Mouse (Mus musculus): ENCODE measurements around the gene Matn3. TPM values are rescaled to one million over a fixed set of nuclear protein-coding genes. Genes with fewer than 3 reads are reported as not detected.

The Matn3 gene
- polyA plus RNA-seq, 1 experiment from 2014 or later = 0.18 TPM

DNA sequence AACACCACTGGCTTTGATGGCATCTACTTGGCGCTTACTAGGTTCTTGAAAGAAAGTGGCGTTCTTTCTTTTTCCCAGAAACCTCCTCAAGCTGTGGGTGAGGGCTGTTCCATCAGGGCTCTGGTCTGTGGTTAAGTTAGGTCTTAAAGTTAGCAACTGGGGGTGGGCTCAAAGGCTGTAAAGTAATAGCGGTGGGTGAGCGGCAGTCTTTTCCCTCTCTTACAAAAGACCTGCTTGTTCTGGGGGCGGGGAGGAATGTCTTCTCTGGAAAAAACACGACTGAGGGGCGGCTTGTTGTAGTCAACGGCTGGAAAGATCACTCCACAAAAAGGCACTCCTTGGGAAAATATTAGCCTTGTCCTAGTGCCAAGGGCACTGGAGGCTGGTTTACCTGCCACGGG, 6.4 kb downstream of the Matn3 start:
- Histone ChIP-seq H3K4me3 (ENCODE audit: low read depth, low read length) (no peak overlapping the region), H3K36me3 (ENCODE audit: control insufficient read depth, insufficient read depth, low read length) (no peaks in the 10 kb centered on the region), H3K27ac (replicated peaks) (no peak overlapping the region), H3K9ac (ENCODE audit: low read length) (no peak overlapping the region), H3K4me1 (replicated peaks; ENCODE audit: control insufficient read depth, insufficient read depth) (no peaks in the 10 kb centered on the region), H3K4me2 (replicated peaks; ENCODE audit: low read depth) (no peak overlapping the region), H3K9me3 (ENCODE audit: control insufficient read depth, low read length) (no peaks in the 10 kb centered on the region), H3K27me3 (ENCODE audit: control insufficient read depth, insufficient read depth, low read length) (no peaks in the 10 kb centered on the region)
- peak; percentile 68 for ATAC-seq (ENCODE audit: low FRiP score, low TSS enrichment)
- DNase-seq (ENCODE audit: low spot score) = peak; percentile 69
- TF ChIP-seq CTCF (IDR thresholded peaks at IDR 0.05; ENCODE audit: low read depth) (no peak), EP300 (optimal IDR thresholded peaks at IDR 0.05) (no peak)
- 51% methylated on average over 9 of the region's 9 CpGs for WGBS

DNA sequence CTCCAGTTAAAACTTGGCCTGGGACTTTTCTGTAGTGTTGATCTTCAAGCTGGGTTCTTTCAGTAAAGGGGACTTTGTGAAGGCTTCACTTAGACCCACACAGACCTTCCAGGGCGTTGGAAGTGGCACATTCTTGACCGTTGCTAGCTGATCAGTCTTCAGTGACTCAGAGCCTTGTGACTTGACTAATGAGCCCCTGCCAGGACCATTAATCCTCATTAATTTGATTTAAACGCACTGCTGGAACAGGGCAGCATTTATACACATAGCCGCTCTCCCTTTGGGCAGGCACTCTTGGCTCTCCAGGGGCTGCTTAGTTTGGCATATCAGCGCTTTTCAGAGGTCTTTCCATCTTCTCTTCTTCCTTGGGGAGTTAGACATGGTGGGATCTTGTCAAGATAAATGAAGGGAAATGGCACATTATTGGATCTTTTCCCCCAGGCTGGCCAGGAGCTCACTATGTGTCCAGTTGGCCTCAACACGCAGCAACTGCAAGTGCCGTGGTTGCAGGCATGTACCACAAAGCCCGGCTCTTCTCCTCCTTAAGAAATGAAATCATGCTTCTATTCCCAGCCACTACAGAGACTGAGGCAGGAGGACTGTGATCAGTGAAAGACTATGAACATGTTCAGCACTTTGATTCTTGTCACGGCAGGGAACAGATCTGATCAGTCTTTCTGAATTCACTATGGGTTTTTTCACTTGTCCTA, 14.0 kb downstream of the Matn3 start:
- Histone ChIP-seq H3K36me3 (ENCODE audit: control insufficient read depth, insufficient read depth, low read length) (no peaks in the 10 kb centered on the region), H3K4me2 (replicated peaks; ENCODE audit: low read depth) (no peak overlapping the region), H3K9ac (ENCODE audit: low read length) (no peak overlapping the region), H3K27me3 (ENCODE audit: control insufficient read depth, insufficient read depth, low read length) (no peaks in the 10 kb centered on the region), H3K9me3 (ENCODE audit: control insufficient read depth, low read length) (no peaks in the 10 kb centered on the region), H3K27ac (replicated peaks) (no peak overlapping the region), H3K4me1 (replicated peaks; ENCODE audit: control insufficient read depth, insufficient read depth) (no peaks in the 10 kb centered on the region), H3K4me3 (ENCODE audit: low read depth, low read length) (no peak overlapping the region)
- DNase-seq (ENCODE audit: low spot score) = no peak
- WGBS = 52% methylated on average over 9 of the region's 9 CpGs
- ATAC-seq (ENCODE audit: low FRiP score, low TSS enrichment) = no peak; the same call in 1 of the 2 replicates
- TF ChIP-seq EP300 (optimal IDR thresholded peaks at IDR 0.05) = no peak
- no peak for TF ChIP-seq CTCF (IDR thresholded peaks at IDR 0.05; ENCODE audit: low read depth)

- WGBS = 10% methylated on average over 9 of the region's 9 CpGs
- Histone ChIP-seq H3K9ac (ENCODE audit: low read length) (no peak overlapping the region), H3K4me2 (replicated peaks; ENCODE audit: low read depth) (no peak overlapping the region), H3K9me3 (ENCODE audit: control insufficient read depth, low read length) (no peaks in the 10 kb centered on the region), H3K4me3 (ENCODE audit: low read depth, low read length) (no peak overlapping the region), H3K36me3 (ENCODE audit: control insufficient read depth, insufficient read depth, low read length) (no peaks in the 10 kb centered on the region), H3K27ac (replicated peaks) (no peak overlapping the region), H3K27me3 (ENCODE audit: control insufficient read depth, insufficient read depth, low read length) (no peaks in the 10 kb centered on the region), H3K4me1 (replicated peaks; ENCODE audit: control insufficient read depth, insufficient read depth) (no peaks in the 10 kb centered on the region)
- DNase-seq (ENCODE audit: low spot score) (no peak), ATAC-seq (ENCODE audit: low FRiP score, low TSS enrichment) (peak; percentile 57)
- TF ChIP-seq CTCF (IDR thresholded peaks at IDR 0.05; ENCODE audit: low read depth) = no peak
- TF ChIP-seq EP300 (optimal IDR thresholded peaks at IDR 0.05) = no peak
These were observed 22.1 kb downstream of the Matn3 start for GRCm38 (mm10) chr12:8969828-8970227.

- peak within 1 kb of the TSS; percentile 81 for H3K4me2 ChIP-seq (replicated peaks; ENCODE audit: low read depth)
- H3K9me3 ChIP-seq (ENCODE audit: control insufficient read depth, low read length) = no peaks in the 10 kb centered on the region
- peak within 1 kb of the TSS; percentile 40; the same call in 1 of the 2 replicates for H3K27ac ChIP-seq (replicated peaks)
- peak; percentile 93 for ATAC-seq (ENCODE audit: low FRiP score, low TSS enrichment)
- WGBS = 1% methylated on average over 45 of the region's 45 CpGs
- H3K36me3 ChIP-seq (ENCODE audit: control insufficient read depth, insufficient read depth, low read length) = no peaks in the 10 kb centered on the region
- H3K4me3 ChIP-seq (ENCODE audit: low read depth, low read length) = peak within 1 kb of the TSS; percentile 71
- TF ChIP-seq EP300 (optimal IDR thresholded peaks at IDR 0.05) (no peak), CTCF (IDR thresholded peaks at IDR 0.05; ENCODE audit: low read depth) (no peak)
- H3K4me1 ChIP-seq (replicated peaks; ENCODE audit: control insufficient read depth, insufficient read depth) = no peaks in the 10 kb centered on the region
- no peaks in the 10 kb centered on the region for H3K27me3 ChIP-seq (ENCODE audit: control insufficient read depth, insufficient read depth, low read length)
- peak within 1 kb of the TSS; percentile 67 for H3K9ac ChIP-seq (ENCODE audit: low read length)
- peak; percentile 90 for DNase-seq (ENCODE audit: low spot score)
These were observed 26.2 kb downstream of the Matn3 start, which contains the start of gene Wdr35 for GRCm38 (mm10) chr12:8973820-8974465. Gene Wdr35, plus strand, starts transcription at chr12:8973892.

DNA sequence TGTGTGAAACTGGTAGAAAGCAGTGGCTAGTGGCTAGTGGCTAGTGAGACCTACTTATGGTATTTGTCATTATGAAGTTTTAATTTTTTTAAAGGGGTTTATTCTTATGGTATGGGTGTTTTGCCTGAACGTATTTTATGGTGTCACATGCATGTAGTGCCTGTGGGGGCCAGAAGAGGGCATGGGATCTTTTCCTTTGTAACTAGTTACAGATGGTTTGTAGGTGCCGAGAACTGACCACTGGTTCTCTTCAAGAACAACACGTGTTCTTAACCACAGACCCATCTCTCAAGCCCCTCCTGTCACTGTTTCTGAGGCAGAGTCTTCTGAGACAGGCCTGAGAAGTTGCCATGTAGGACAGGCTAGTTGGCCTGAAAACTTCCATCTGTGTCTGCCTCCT, 27.3 kb downstream of the Matn3 start:
- Histone ChIP-seq H3K27ac (replicated peaks) (no peak overlapping the region), H3K9me3 (ENCODE audit: control insufficient read depth, low read length) (no peaks in the 10 kb centered on the region), H3K27me3 (ENCODE audit: control insufficient read depth, insufficient read depth, low read length) (no peaks in the 10 kb centered on the region), H3K4me3 (ENCODE audit: low read depth, low read length) (no peak overlapping the region), H3K4me2 (replicated peaks; ENCODE audit: low read depth) (no peak overlapping the region), H3K9ac (ENCODE audit: low read length) (no peak overlapping the region), H3K4me1 (replicated peaks; ENCODE audit: control insufficient read depth, insufficient read depth) (no peaks in the 10 kb centered on the region), H3K36me3 (ENCODE audit: control insufficient read depth, insufficient read depth, low read length) (no peaks in the 10 kb centered on the region)
- ATAC-seq (ENCODE audit: low FRiP score, low TSS enrichment) (no peak), DNase-seq (ENCODE audit: low spot score) (no peak)
- WGBS = 91% methylated on average over 3 of the region's 3 CpGs
- TF ChIP-seq EP300 (optimal IDR thresholded peaks at IDR 0.05) (no peak), CTCF (IDR thresholded peaks at IDR 0.05; ENCODE audit: low read depth) (peak; percentile 14; the same call in 1 of the 2 replicates)

GRCm38 (mm10) chr12:8993231-8993630, 45.5 kb downstream of the Matn3 start:
- no peak overlapping the region for H3K4me2 ChIP-seq (replicated peaks; ENCODE audit: low read depth)
- H3K4me1 ChIP-seq (replicated peaks; ENCODE audit: control insufficient read depth, insufficient read depth) = no peaks in the 10 kb centered on the region
- WGBS = 66% methylated on average over 8 of the region's 8 CpGs
- 0 out of 2 replicates have a peak, but pooled peaks cover 4% of the 10 kb centered on the region for H3K36me3 ChIP-seq (ENCODE audit: control insufficient read depth, insufficient read depth, low read length)
- ATAC-seq (ENCODE audit: low FRiP score, low TSS enrichment) (no peak), DNase-seq (ENCODE audit: low spot score) (no peak)
- H3K27me3 ChIP-seq (ENCODE audit: control insufficient read depth, insufficient read depth, low read length) = no peaks in the 10 kb centered on the region
- no peak overlapping the region for H3K4me3 ChIP-seq (ENCODE audit: low read depth, low read length)
- TF ChIP-seq EP300 (optimal IDR thresholded peaks at IDR 0.05) = no peak
- TF ChIP-seq CTCF (IDR thresholded peaks at IDR 0.05; ENCODE audit: low read depth) = no peak
- no peaks in the 10 kb centered on the region for H3K9me3 ChIP-seq (ENCODE audit: control insufficient read depth, low read length)
- no peak overlapping the region for H3K27ac ChIP-seq (replicated peaks)
- no peak overlapping the region for H3K9ac ChIP-seq (ENCODE audit: low read length)
